Mouse (Mus musculus) limb, embryonic 14.5 days (tissue): ENCODE results near the gene Ccng1. TPM values are rescaled to one million over a fixed set of nuclear protein-coding genes. Genes with fewer than 3 reads are reported as not detected.
"Not testable (repeated sequence)": the region's sequence is repeated elsewhere in the genome, so short reads cannot be mapped to it uniquely, and the experiment has no call there.

Source experiments
- ATAC-seq: fragments of 200-750 bp; cut with Nextera tagmentation; 2 replicates; pipeline ENCODE4 v1.8.0; 2017; ENCODE audit warnings: low read depth, moderate number of reproducible peaks, moderate TSS enrichment; ENCODE audit not compliant: low FRiP score
- DNase-seq: peaks from one replicate; pipeline ENCODE4 v3.0.0-alpha.2; 2015; ENCODE audit warnings: low spot score
- H3K27ac ChIP-seq: fragments of 300-500 bp; sonication (generic); replicated peaks from 2 replicates; pipeline ENCODE4 v1.5.1; 2014; ENCODE audit warnings: low read depth, mild to moderate bottlenecking, low read length, moderate library complexity, mixed read lengths
- H3K27me3 ChIP-seq: fragments of 300-500 bp; sonication (generic); 2 replicates; pipeline ENCODE4 v1.6.1; 2014; ENCODE audit warnings: low read length, mixed read lengths; ENCODE audit not compliant: control insufficient read depth, insufficient read depth
- H3K36me3 ChIP-seq: fragments of 300-500 bp; sonication (generic); 2 replicates; pipeline ENCODE4 v1.6.1; 2014; ENCODE audit warnings: mild to moderate bottlenecking, low read length, moderate library complexity, mixed read lengths; ENCODE audit not compliant: control insufficient read depth, insufficient read depth
- H3K4me1 ChIP-seq: fragments of 300-500 bp; sonication (generic); 2 replicates; pipeline ENCODE4 v1.6.1; 2014; ENCODE audit warnings: antibody characterized with exemption, low read length, mixed read lengths; ENCODE audit not compliant: control insufficient read depth, insufficient read depth
- H3K4me2 ChIP-seq: fragments of 300-500 bp; sonication (generic); replicated peaks from 2 replicates; pipeline ENCODE4 v1.6.1; 2014; ENCODE audit warnings: low read depth, mild to moderate bottlenecking, low read length, moderate library complexity; ENCODE audit not compliant: severe bottlenecking
- H3K4me3 ChIP-seq: fragments of 300-500 bp; sonication (generic); replicated peaks from 2 replicates; pipeline ENCODE4 v1.5.1; 2014; ENCODE audit warnings: low read length
- H3K9ac ChIP-seq: fragments of 300-500 bp; sonication (generic); 2 replicates; pipeline ENCODE4 v1.6.1; 2014; ENCODE audit warnings: mild to moderate bottlenecking, low read depth, low read length, moderate library complexity; ENCODE audit not compliant: severe bottlenecking
- H3K9me3 ChIP-seq: fragments of 300-500 bp; sonication (generic); 2 replicates; pipeline ENCODE4 v1.6.1; 2016; ENCODE audit warnings: low read length; ENCODE audit not compliant: control insufficient read depth
- POLR2A ChIP-seq: fragments of 200-500 bp; IDR thresholded peaks from 2 replicates; pipeline ENCODE4 v1.8.0; 2012; ENCODE audit warnings: inconsistent platforms, mild to moderate bottlenecking, moderate library complexity, borderline replicate concordance; ENCODE audit not compliant: insufficient read depth, insufficient read length; ENCODE audit errors: extremely low read depth
- WGBS: fragments of 180-500 bp; shearing (Covaris S2); extraction: QIAGEN DNeasy Blood & Tissue Kit; methylation state at CpG from one replicate; pipeline ENCODE4 v1.1.7; 2014; 5-methylcytosine and 5-hydroxymethylcytosine counted together
- polyA plus RNA-seq, 2 experiments: library from polyadenylated mRNA; depleted of rRNA in 1 of 2; stranded (reverse) in 1 of 2; unstranded in 1 of 2; fragments of >200 nt; fragmentation: Nextera tagmentation in 1 of 2; extraction: Ambion mirVana in 1 of 2; gene quantifications; 2 replicates each; pipeline versions ENCODE4 v1.2.1 to v1.2.3; 2012 to 2014

The Ccng1 gene
- polyA plus RNA-seq, 2 experiments, result 20.8 to 50.0 TPM

DNA sequence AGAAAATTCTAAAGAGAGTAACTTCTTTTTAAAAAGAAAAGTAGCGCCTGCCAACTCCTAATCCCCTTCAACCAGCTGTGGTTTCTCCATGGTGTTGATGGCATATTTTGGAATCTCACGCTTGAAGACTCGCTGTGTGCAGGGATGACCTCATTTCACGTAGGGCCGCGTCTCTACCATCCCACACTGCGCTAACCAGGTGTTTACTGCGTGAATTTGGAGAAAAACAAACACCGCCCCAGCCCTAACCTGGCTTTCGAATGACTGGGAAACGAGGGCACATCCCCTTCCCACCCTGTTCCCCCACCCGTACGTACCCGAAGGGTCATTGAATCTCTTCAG, 22.1 kb downstream of the Ccng1 start:
- Histone ChIP-seq H3K4me2 (peak overlapping the region; percentile 89), H3K4me1 (peaks cover 19% of the 10 kb centered on the region), H3K9ac (peak overlapping the region; percentile 56), H3K9me3 (no peaks in the 10 kb centered on the region), H3K27ac (no peak overlapping the region), H3K36me3 (peaks cover 28% of the 10 kb centered on the region), H3K4me3 (peak overlapping the region; percentile 93), H3K27me3 (no peaks in the 10 kb centered on the region)
- ATAC-seq (peak; percentile 7), DNase-seq (no peak)
- TF ChIP-seq POLR2A, result no peak
- under 1% methylated on average over 14 of the region's 14 CpGs for WGBS

DNA sequence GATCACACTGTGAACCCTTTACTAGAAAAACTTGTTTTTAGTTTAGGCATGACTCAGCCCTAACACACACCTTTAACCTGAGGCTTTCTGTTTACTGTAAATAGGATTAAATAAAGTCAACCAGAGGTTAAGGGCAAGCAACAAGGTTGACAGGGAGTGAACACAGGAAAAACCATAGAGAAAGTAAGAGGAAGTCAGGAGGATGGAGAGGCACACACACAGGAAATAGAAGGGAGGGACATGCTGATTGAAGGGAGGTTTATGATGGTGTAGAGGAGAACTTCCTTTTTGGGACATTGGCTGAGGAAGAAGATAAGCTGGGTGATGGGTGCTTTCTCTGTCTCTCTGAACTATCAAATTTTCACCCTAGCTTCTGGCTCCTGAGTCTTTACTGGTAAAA, 36.8 kb downstream of the Ccng1 start:
- Histone ChIP-seq H3K27ac (no peak overlapping the region), H3K9me3 (no peaks in the 10 kb centered on the region), H3K4me3 (no peak overlapping the region), H3K9ac (no peak overlapping the region), H3K36me3 (peaks cover 85% of the 10 kb centered on the region), H3K4me2 (no peak overlapping the region), H3K27me3 (no peaks in the 10 kb centered on the region), H3K4me1 (no peaks in the 10 kb centered on the region)
- no peak for DNase-seq
- no peak for ATAC-seq
- no peak for TF ChIP-seq POLR2A

DNA sequence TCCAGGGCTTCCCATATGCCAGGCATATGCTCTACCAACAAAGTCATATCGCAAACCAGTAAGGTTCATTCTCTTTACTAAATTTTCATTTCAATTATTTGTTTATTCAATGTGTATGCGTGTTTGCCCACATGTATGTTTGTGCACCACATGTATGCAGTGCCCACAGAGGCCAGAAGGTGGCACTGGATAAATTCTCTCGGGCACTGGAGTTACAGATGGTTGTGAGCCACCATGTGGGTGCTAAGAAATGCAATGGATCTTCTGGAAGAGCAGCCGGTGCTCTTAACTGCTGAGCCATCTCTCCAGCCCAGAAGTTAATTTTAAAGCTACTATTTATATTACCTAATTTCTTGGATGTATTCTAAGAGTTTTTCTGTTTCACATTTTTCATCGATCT, 39.6 kb downstream of the Ccng1 start:
- no peaks in the 10 kb centered on the region for H3K27me3 ChIP-seq
- 96% methylated on average over 5 of the region's 5 CpGs for WGBS
- no peak overlapping the region for H3K4me2 ChIP-seq
- H3K9ac ChIP-seq, result no peak overlapping the region
- H3K27ac ChIP-seq, result no peak overlapping the region
- H3K4me1 ChIP-seq, result no peaks in the 10 kb centered on the region
- H3K36me3 ChIP-seq, result peaks cover 82% of the 10 kb centered on the region
- H3K9me3 ChIP-seq, result no peaks in the 10 kb centered on the region
- TF ChIP-seq POLR2A, result no peak
- DNase-seq, result no peak
- H3K4me3 ChIP-seq, result no peak overlapping the region
- no peak for ATAC-seq

DNA sequence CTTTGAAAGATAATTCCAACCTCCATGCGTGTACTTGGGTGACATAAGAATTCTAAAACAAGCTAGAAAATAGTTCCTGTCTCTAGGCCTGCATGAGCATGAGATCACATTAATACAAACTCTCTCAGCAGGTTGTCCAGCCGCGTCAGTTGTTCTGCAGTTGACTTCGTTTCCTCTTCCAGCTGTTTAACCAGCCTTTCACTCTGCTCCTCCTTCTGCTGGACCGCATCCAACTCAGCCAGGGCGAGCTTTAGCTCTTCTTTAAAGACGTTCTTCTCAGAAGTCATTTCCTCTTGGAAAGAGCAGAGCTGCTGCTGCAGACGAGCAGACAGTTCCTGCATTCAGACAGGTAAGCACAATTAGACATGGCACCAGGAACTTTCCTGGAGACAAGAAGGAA, 41.3 kb downstream of the Ccng1 start:
- Histone ChIP-seq H3K27me3 (no peaks in the 10 kb centered on the region), H3K27ac (no peak overlapping the region), H3K9ac (no peak overlapping the region), H3K4me1 (no peaks in the 10 kb centered on the region), H3K9me3 (no peaks in the 10 kb centered on the region), H3K36me3 (peaks cover 83% of the 10 kb centered on the region), H3K4me2 (no peak overlapping the region), H3K4me3 (no peak overlapping the region)
- ATAC-seq (no peak), DNase-seq (no peak)
- WGBS, result 77% methylated on average over 8 of the region's 8 CpGs
- TF ChIP-seq POLR2A, result no peak

GRCm38 (mm10) chr11:40709899-40710298, 45.2 kb downstream of the Ccng1 start:
- not testable (repeated sequence) for DNase-seq, H3K27me3 ChIP-seq, H3K27ac ChIP-seq, H3K9me3 ChIP-seq, H3K4me1 ChIP-seq, H3K4me3 ChIP-seq, H3K4me2 ChIP-seq, H3K9ac ChIP-seq, ATAC-seq
- peaks cover 82% of the 10 kb centered on the region for H3K36me3 ChIP-seq
- 93% methylated on average over 6 of the region's 6 CpGs for WGBS

Other genes with a start within 250 kb of the Ccng1 start
- gene Mat2b, start 60.1 kb downstream of the Ccng1 start, polyA plus RNA-seq (2012; rRNA removed), result 78.7 and 84.8 TPM in 2 replicates
- 111 and 112 TPM in 2 replicates for gene Mat2b, start 60.1 kb downstream of the Ccng1 start, polyA plus RNA-seq (2014; fragmentation: Nextera tagmentation; extraction: Ambion mirVana)
- 24.1 and 26.4 TPM in 2 replicates for gene Hmmr, start 21.9 kb downstream of the Ccng1 start, polyA plus RNA-seq (2012; rRNA removed)
- gene Hmmr, start 21.9 kb downstream of the Ccng1 start, polyA plus RNA-seq (2014; fragmentation: Nextera tagmentation; extraction: Ambion mirVana), result 34.0 and 40.1 TPM in 2 replicates
- gene Nudcd2, start 21.6 kb downstream of the Ccng1 start, polyA plus RNA-seq (2012; rRNA removed), result 42.0 and 57.4 TPM in 2 replicates
- gene Nudcd2, start 21.6 kb downstream of the Ccng1 start, polyA plus RNA-seq (2014; fragmentation: Nextera tagmentation; extraction: Ambion mirVana), result 140 and 153 TPM in 2 replicates